Mouse (Mus musculus): ENCODE data around the gene Plekha6. TPM values are rescaled to one million over a fixed set of nuclear protein-coding genes. Genes with fewer than 3 reads are reported as not detected.

Plekha6 gene
- polyA plus RNA-seq, 1 experiment from 2014 or later: 8.8 TPM

DNA sequence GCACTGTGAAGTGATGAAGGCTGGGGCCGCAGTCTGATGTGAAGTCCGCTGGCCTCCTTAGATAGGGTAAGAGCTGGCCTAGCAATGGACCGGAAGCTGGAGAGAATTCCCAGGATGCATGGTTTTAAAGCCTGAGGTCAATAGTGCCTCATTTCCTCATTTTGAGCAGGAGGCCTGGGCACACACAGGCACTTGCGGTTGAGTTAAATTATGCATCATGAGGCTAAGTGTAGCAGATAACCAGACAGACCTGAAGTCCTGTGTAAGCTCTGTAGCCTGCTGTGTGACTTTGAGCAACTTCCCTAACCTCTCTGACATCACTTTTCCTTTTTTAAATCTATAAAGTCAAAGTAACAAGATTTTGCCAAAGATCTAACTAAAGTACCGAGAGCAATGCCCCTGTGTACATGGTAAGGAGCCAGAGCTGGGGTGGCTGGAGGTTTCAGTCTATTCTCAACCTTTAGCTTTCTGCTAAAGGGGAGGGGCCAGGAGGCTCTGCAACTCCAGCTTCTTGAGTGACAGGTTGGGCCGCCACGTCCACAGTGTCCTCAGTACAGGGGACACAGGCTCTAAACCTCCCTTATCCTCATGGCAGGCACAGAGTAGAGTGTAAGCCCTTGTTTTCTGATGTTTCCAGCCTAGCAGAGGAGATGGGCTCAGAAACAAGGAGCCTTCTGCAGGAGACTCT lies 50.8 kb downstream of the Plekha6 start:
- H3K27me3 ChIP-seq (ENCODE audit: insufficient read depth, low read length): no peaks in the 10 kb centered on the region
- TF ChIP-seq CTCF (IDR thresholded peaks at IDR 0.05; ENCODE audit: low read depth): no peak
- H3K4me1 ChIP-seq (replicated peaks; ENCODE audit: insufficient read depth, low read length): peaks cover 4% of the 10 kb centered on the region
- H3K27ac ChIP-seq: no peak overlapping the region
- no peak overlapping the region for H3K4me3 ChIP-seq (replicated peaks; ENCODE audit: low read depth, low read length)
- no peaks in the 10 kb centered on the region for H3K36me3 ChIP-seq (ENCODE audit: insufficient read depth, low read length)
- DNase-seq (ENCODE audit: low spot score) (no peak), ATAC-seq (replicated peaks; ENCODE audit: low FRiP score, low read depth) (no peak)
- no peak overlapping the region for H3K4me2 ChIP-seq (ENCODE audit: low read length)
- no peaks in the 10 kb centered on the region for H3K9me3 ChIP-seq (replicated peaks; ENCODE audit: low read length)
- WGBS: 71% methylated on average over 7 of the region's 7 CpGs
- no peak overlapping the region for H3K9ac ChIP-seq (ENCODE audit: low read depth, low read length)

DNA sequence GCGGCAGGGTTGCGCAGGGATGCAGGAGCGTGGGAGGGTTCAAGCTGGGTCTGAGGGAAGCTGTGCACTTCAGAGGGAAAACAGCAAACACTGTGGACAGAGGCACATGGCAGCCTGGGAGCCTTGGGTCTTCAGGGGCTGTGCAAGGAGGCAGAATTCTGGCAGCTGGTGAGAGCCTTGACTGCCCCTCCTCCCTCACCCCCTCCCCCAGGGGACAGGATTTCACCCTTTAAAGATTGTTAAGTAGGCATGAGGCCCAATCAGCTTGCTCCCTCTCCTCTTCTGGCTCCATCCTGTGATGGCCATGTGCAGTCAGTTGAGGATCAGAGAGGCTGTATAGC lies 51.3 kb downstream of the Plekha6 start:
- no peaks in the 10 kb centered on the region for H3K27me3 ChIP-seq (ENCODE audit: insufficient read depth, low read length)
- no peak for TF ChIP-seq CTCF (IDR thresholded peaks at IDR 0.05; ENCODE audit: low read depth)
- no peak overlapping the region for H3K4me2 ChIP-seq (ENCODE audit: low read length)
- 63% methylated on average over 3 of the region's 3 CpGs for WGBS
- ATAC-seq (replicated peaks; ENCODE audit: low FRiP score, low read depth): no peak
- H3K4me3 ChIP-seq (replicated peaks; ENCODE audit: low read depth, low read length): no peak overlapping the region
- H3K36me3 ChIP-seq (ENCODE audit: insufficient read depth, low read length): no peaks in the 10 kb centered on the region
- H3K9ac ChIP-seq (ENCODE audit: low read depth, low read length): no peak overlapping the region
- H3K27ac ChIP-seq: no peak overlapping the region
- no peaks in the 10 kb centered on the region for H3K9me3 ChIP-seq (replicated peaks; ENCODE audit: low read length)
- peaks cover under 1% of the 10 kb centered on the region for H3K4me1 ChIP-seq (replicated peaks; ENCODE audit: insufficient read depth, low read length)
- no peak for DNase-seq (ENCODE audit: low spot score)

DNA sequence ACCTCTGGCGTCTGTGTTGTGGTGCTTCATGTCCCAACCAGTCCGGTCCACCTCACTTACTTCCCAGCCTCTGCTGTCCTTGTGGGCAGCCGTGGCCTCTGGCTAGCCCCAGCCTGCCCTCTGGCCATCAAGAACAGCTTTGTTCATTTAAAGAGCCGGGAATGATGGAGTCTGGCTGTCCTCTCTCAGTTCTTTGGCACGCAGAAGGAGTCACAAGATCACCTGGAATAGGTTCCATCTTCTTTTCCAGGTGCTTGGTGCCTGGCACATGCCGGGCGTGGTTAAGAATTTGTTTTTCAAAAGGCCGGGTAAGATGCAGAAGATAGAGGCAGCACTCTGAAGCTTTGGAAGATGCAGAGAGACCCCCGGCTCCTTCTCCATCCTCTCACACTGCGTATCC lies 51.7 kb downstream of the Plekha6 start:
- ATAC-seq (replicated peaks; ENCODE audit: low FRiP score, low read depth) (no peak), DNase-seq (ENCODE audit: low spot score) (no peak)
- no peaks in the 10 kb centered on the region for H3K36me3 ChIP-seq (ENCODE audit: insufficient read depth, low read length)
- no peak overlapping the region for H3K27ac ChIP-seq
- no peaks in the 10 kb centered on the region for H3K9me3 ChIP-seq (replicated peaks; ENCODE audit: low read length)
- 85% methylated on average over 10 of the region's 10 CpGs for WGBS
- no peak for TF ChIP-seq CTCF (IDR thresholded peaks at IDR 0.05; ENCODE audit: low read depth)
- no peaks in the 10 kb centered on the region for H3K27me3 ChIP-seq (ENCODE audit: insufficient read depth, low read length)
- H3K9ac ChIP-seq (ENCODE audit: low read depth, low read length): no peak overlapping the region
- H3K4me2 ChIP-seq (ENCODE audit: low read length): no peak overlapping the region
- H3K4me3 ChIP-seq (replicated peaks; ENCODE audit: low read depth, low read length): no peak overlapping the region
- H3K4me1 ChIP-seq (replicated peaks; ENCODE audit: insufficient read depth, low read length): no peaks in the 10 kb centered on the region; the same call in 1 of the 2 replicates

DNA sequence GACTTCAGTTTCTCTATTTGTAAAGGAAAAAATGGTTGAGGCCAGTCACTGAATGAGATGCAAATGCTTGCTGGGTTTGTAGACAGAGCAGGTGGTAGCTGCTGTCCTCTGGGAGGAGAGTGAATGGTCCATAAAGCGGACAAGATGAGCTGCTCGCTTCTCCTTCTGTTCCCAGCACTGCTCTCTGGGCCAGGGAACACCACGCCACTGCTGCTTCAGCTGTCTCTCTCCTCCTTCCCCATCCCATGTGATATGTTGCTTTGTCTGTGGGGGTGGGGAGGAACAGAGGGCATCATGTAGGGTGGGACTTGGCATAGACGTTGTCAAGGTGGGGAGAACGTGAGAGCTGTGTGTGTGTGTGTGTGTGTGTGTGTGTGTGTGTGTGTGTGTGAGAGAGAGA lies 53.0 kb downstream of the Plekha6 start:
- TF ChIP-seq CTCF (IDR thresholded peaks at IDR 0.05; ENCODE audit: low read depth): no peak
- no peaks in the 10 kb centered on the region for H3K9me3 ChIP-seq (replicated peaks; ENCODE audit: low read length)
- no peak overlapping the region for H3K9ac ChIP-seq (ENCODE audit: low read depth, low read length)
- DNase-seq (ENCODE audit: low spot score): no peak
- WGBS: 61% methylated on average over 5 of the region's 5 CpGs
- H3K4me2 ChIP-seq (ENCODE audit: low read length): no peak overlapping the region
- H3K4me3 ChIP-seq (replicated peaks; ENCODE audit: low read depth, low read length): no peak overlapping the region
- no peaks in the 10 kb centered on the region; the same call in 1 of the 2 replicates for H3K4me1 ChIP-seq (replicated peaks; ENCODE audit: insufficient read depth, low read length)
- no peak for ATAC-seq (replicated peaks; ENCODE audit: low FRiP score, low read depth)
- no peaks in the 10 kb centered on the region for H3K27me3 ChIP-seq (ENCODE audit: insufficient read depth, low read length)
- H3K36me3 ChIP-seq (ENCODE audit: insufficient read depth, low read length): no peaks in the 10 kb centered on the region
- H3K27ac ChIP-seq: no peak overlapping the region

DNA sequence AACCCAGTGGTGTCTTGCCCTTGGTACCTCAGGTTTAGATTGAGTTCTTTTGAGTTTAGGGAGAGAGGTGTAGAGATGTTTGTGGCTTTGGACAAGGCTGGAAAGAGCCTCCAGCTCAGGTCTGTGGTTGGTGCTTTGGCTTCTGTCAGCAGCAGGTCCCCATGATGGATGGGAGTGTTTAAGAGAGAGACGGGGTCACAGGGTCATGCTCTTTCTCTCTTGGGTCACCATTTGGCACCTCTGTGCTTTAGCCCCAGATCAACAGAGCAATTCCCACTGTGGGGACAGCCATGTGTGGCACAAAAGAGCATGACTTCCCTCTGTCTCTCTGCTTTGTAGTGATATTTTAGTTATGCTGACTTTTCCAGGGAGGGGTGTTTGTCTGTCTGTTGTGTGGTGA lies 55.1 kb downstream of the Plekha6 start:
- Histone ChIP-seq H3K27ac (no peak overlapping the region), H3K27me3 (ENCODE audit: insufficient read depth, low read length) (no peaks in the 10 kb centered on the region), H3K9ac (ENCODE audit: low read depth, low read length) (no peak overlapping the region), H3K9me3 (replicated peaks; ENCODE audit: low read length) (no peaks in the 10 kb centered on the region), H3K36me3 (ENCODE audit: insufficient read depth, low read length) (no peaks in the 10 kb centered on the region), H3K4me2 (ENCODE audit: low read length) (no peak overlapping the region), H3K4me1 (replicated peaks; ENCODE audit: insufficient read depth, low read length) (peaks cover 7% of the 10 kb centered on the region; the same call in 1 of the 2 replicates), H3K4me3 (replicated peaks; ENCODE audit: low read depth, low read length) (no peak overlapping the region)
- ATAC-seq (replicated peaks; ENCODE audit: low FRiP score, low read depth): no peak
- TF ChIP-seq CTCF (IDR thresholded peaks at IDR 0.05; ENCODE audit: low read depth): no peak
- 47% methylated on average over 1 of the region's 1 CpGs for WGBS
- no peak for DNase-seq (ENCODE audit: low spot score)

DNA sequence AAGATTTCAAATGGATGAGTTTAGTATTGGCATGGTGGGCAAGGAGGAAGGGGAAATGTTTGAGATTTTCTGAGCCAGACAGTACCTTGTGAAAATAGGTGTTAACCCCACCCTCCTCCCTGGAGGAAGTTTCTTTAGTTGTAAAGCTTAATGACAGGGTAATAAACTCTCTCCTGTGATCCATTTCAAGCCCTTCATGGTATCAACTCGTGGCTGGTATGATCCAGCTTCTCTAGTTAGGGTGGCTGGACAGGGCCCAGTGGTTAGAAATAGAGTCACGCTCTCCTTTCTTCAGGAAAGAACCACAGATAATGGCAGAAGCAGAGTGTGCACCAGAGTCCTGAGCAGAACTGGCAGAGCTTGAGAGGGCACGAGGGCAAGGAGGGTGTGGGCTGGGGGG lies 57.4 kb downstream of the Plekha6 start:
- ATAC-seq (replicated peaks; ENCODE audit: low FRiP score, low read depth): no peak
- Histone ChIP-seq H3K4me1 (replicated peaks; ENCODE audit: insufficient read depth, low read length) (peaks cover 7% of the 10 kb centered on the region; the same call in 1 of the 2 replicates), H3K27ac (no peak overlapping the region), H3K4me2 (ENCODE audit: low read length) (no peak overlapping the region), H3K4me3 (replicated peaks; ENCODE audit: low read depth, low read length) (no peak overlapping the region), H3K27me3 (ENCODE audit: insufficient read depth, low read length) (no peaks in the 10 kb centered on the region), H3K9ac (ENCODE audit: low read depth, low read length) (no peak overlapping the region), H3K36me3 (ENCODE audit: insufficient read depth, low read length) (no peaks in the 10 kb centered on the region), H3K9me3 (replicated peaks; ENCODE audit: low read length) (no peaks in the 10 kb centered on the region)
- TF ChIP-seq CTCF (IDR thresholded peaks at IDR 0.05; ENCODE audit: low read depth): no peak
- no peak for DNase-seq (ENCODE audit: low spot score)
- 40% methylated on average over 3 of the region's 3 CpGs for WGBS
